In genomic region chr4:123664021-123664950, GRCm38 (mm10) we compare ENCODE assay signal across 1 mouse cellular context.
TF ChIP-seq lines count a peak whose summit lies in the region.

No protein-coding gene starts in this region.

TF ChIP-seq in MEL, 35 proteins besides CTCF, POLR2A, EP300 and RAD21 (continued from another document):
- TF ChIP-seq MYB (IDR thresholded peaks at IDR 0.05; ENCODE audit: low read depth, low read length), result no peak
- TF ChIP-seq MYC (IDR thresholded peaks at IDR 0.05; ENCODE audit: low read depth, low read length), result no peak
